Mouse (Mus musculus): ENCODE data around the gene Casq2.

The Casq2 gene

DNA sequence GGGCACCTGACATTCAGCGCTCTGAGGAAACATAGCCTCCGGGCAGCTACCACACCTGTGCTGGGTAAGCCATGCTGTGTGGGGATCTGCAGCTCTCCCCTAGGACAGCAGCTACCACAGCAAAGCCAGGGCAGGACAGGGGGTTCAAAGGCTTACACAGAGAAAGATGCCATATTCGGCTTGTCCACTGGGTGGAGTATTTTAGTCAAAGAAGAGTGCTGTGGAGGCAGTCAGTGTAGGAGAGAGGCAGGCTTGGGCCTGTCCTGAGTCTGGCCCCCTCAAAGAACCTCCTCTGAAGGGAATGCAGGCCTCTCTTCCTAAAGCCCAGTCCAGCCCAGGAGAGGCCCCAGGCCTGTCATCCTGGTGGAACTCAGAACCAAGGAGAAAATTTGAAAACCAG is 4.4 kb upstream of the Casq2 start:
- peak; percentile 47 to 74 for DNase-seq (ENCODE audit: low spot score in 2 of 2)

DNA sequence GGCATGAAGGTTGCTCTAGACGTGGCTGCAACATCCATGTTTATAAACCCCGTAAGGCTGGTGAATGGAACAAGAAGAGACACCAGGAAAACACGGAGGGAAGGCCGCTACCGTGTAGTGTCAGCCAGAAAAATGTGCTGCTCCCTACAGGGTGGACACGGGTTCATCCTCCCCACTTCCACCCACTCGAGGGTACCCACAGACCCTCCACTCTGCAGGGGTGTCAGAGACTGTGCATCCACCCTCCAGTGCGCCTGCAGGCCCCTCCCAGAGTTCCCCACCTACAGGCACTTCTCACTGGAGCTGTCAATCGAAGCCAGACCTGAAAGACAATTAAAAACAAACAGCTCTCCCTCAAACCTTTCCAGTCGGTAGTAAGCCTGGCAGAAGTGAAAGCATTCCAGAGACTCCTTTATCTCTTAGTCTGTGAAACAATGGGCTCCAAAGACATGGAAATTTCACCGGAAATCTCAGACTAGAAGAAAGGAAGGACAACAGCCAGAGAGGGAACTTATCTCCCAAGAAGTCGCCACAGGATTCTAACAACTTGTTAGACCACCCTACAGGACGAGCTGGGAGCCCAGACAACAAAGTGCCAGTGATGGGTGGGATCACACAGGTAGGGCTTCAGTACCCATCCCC is 2.5 kb upstream of the Casq2 start:
- no peak for DNase-seq (ENCODE audit: low spot score in 2 of 2)

DNA sequence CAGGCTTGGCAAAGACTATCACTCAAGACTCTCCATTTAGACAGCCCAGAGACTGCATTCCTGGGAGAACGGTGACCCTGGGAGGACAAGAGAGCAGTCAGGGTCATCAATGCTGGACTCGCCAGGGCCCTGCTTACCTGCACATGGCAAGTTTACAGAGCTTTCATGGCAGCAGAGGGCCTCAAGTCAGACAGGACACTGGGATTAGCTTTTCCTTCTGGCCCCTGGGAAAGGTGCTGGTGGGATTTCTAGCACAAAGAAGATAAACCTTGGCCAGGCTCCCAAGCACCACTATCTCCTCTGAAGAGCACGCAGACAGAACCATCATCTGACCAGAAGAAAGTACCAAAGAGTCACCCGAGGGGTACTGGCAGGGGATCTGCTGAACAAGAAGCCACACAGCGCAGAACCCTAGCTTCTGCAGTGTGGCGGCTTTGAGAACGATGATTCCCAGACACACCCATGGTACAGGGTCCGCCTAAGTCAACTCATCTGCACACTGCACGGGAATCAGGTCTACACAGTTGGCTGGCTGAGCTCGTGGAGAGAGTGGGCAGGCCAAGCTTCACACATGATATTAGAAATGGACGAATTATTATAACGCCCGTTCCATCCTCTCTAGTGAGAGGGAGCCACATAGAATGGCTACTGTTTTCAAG is 1.3 kb upstream of the Casq2 start:
- no peak for DNase-seq (ENCODE audit: low spot score in 2 of 2)

DNA sequence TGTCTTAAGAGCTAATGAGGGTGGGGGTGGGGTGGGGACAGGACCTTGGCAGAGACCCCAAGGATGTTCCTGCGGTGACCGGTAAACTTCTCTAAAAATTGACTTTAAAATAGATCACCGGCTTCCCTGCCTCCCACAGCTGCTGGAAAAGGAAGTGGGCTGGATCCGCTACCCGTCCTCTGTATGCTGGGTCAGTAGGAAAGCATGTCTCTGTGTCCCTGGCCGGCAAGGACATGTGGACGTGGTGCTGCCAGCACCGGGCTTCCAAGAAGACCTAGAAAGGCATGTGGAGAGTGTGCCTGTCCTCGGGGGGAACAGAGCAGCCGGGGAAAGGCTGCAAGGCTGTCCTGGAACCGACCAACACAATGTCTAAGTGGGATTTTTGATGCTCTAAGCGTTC is 496 bp upstream of the Casq2 start:
- DNase-seq (ENCODE audit: low spot score in 2 of 2): no peak

DNA sequence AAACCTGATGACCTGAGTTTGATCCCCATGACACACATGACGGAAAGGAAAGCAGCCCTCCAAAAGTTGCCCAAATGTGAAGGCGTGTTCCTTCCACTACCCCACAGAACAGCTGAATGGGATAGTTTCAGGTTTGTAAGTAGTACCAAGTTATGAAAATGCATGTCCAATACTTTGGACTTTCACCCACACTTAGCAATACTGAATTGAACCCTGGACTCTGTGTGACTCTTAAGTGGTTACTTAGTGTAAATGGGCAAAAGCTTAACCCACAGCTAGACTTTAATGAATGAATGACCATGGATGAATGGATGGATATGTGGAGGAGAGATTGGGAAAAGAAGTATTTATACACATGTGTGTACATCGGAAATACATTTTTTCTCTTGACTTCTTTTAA is 8.6 kb downstream of the Casq2 start:
- DNase-seq (ENCODE audit: low spot score in 2 of 2): no peak

DNA sequence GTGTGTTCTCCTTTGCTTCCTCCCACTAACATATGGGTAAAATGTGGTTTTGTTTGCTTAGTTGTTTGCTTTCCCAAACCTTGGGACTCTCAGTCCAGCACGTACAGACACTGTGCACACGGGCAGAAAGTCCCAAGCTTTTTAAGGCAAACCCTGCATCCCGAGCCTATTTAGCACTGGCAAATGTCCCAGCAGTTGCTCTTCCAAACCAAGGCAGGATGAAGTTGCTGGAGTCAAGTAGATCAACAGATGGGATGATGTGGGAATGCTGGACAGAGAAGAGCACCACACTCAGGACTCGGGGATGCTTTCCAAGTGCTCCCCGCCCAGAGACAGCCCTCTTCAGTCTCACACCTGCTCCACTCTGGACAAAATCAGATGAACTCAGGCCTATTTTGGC is 9.2 kb downstream of the Casq2 start:
- DNase-seq (ENCODE audit: low spot score in 2 of 2): no peak

DNA sequence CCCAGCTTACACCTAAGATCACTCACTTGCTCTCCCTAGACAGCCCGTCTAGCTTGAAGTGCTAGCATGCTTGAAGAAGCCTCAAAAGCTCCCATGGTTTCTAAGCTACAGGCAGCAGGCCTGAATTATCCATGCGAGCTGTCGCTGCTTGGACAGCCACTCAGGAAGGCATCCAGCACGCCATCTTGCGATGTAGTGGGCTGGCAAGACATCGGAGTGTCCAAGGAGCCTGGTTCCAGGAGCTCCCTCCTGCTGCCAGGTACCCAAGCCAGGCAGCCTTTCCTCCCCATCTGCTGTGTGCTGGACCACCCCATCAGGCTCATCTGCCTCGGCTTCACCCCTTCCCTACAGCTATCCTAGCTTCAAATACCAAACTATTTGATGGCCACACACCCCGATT is 10.2 kb downstream of the Casq2 start:
- no peak for DNase-seq (ENCODE audit: low spot score in 2 of 2)

DNA sequence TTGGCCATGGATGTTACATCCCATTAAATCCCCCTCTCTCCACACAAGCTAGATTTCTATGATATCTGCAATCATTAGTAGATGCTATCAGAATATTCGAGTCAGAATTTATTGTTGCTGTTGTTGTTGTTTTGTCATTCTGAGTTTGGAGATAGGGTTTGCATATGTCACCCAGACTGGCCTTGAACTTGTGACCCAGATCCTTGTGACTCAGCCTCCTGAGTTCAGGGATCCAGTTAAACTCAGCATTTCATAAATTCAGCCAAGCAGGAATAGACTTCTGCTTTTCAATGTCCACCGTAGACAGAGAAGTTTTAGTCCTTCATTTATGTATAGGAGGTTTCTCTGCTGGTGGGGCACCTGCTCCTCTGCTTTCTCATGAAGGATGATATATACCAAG is 10.8 kb downstream of the Casq2 start:
- no peak for DNase-seq (ENCODE audit: low spot score in 2 of 2)

DNA sequence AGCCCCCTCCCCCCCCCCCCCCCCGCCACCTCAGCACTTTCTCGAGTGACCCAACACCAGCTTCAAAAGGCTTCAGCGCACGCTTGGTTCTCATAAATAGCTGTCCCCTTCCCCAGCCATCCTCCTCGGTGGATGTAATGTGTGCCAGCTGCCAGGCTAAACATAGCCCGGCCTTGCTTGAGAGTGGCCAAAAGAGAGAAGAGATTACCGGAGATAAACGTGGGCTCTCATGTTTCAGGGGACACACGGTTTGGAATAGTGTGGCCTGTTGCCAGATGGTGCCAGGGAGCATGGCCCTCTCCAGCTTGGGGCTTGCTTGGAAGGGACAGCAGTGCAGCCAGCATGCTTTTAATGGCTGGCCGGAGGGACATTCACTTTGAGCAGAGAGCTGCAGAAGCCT is 13.0 kb downstream of the Casq2 start:
- DNase-seq (ENCODE audit: low spot score in 2 of 2): no peak

DNA sequence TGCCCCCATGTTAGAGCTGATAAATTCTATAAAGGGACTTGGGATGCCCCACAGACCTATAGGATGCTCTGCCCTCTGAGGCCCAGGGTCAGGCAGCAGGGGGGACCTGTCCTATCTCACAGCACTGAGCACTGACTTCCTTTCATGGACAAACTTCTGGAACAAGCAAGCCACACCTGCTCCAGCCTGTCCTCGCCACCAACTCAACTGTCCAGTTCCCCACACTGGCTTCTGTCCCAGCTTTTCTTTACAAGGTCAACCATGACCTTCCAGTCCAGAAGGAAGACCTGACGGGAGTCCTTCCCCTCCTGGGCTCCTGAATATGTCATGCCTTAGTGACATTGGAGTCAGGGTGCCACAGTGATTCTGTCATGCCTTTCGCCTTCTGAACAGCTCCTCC is 13.6 kb downstream of the Casq2 start:
- DNase-seq (ENCODE audit: low spot score in 2 of 2): no peak

DNA sequence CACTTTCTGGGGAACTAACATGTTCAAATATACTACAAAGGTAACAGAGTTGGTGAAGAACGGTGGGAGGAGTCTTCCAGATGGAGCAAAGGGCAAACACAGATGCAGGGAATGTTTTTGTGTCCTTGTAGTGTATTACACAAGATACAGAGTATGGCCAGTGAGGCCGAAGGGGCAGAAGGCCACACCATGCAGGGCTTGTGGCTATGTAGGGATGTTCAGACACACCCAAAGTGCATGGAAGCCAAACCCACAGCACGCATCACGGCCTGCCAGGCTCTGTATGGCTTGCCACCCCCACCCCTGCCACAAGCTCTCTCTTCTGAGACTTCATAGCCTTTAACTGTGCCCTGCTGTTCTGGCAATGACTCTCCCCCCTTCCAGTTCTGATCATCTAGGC is 15.2 kb downstream of the Casq2 start:
- no peak for DNase-seq (ENCODE audit: low spot score in 2 of 2)

DNA sequence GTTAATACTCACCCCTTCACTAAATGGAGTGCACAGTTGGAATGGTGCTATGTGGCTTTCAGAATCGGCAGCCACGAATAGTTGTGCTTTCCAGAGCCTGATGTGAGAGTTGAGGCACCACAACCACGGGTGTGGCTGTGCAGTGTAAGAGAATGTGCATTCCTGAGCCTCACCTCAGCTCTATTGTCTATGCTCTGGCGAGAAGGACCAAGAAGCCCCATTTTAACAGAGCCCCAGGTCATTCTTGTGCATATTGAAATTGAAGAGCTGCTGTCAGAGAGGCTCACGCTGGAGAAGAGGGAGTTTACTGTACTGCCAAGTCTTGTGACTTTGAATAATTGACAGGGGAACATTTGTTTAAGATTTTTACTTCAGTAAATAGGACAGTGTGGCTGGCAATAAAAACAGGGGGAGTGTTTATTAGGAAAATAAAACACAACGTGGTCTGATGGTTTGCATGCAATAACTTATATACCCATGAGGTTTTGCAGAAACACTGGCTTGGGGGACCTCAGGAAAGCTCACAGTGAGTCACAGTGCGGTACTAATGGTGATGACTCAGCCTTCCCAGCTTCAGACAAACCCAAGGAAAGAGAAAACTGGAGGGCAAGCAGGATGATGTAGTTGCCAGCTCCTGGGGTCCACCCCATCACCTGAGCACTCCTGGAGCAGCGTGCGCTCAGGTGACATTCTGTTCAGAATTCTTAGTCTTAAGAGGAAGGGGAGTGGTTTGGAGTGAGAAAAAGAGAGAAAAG is 17.8 kb downstream of the Casq2 start:
- DNase-seq (ENCODE audit: low spot score in 2 of 2): no peak

DNA sequence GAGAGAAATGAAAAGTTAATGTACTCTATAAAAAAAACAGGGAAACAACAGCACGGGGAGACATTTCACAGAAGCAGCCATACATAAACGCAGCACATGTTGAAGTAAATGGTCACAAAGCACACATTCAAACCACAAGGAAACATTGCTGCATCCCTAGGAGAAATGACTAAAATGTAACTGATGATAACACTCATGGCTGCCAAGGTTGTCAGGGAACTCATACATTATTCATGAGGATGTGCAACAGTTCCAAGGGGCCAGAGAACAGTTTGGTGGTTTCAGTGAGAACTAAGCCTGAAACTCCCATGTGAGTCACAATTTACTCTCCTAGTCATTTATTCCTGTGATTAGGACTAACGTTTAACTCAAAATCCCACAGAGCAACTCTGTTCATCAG is 22.0 kb downstream of the Casq2 start:
- no peak for DNase-seq (ENCODE audit: low spot score in 2 of 2)

DNA sequence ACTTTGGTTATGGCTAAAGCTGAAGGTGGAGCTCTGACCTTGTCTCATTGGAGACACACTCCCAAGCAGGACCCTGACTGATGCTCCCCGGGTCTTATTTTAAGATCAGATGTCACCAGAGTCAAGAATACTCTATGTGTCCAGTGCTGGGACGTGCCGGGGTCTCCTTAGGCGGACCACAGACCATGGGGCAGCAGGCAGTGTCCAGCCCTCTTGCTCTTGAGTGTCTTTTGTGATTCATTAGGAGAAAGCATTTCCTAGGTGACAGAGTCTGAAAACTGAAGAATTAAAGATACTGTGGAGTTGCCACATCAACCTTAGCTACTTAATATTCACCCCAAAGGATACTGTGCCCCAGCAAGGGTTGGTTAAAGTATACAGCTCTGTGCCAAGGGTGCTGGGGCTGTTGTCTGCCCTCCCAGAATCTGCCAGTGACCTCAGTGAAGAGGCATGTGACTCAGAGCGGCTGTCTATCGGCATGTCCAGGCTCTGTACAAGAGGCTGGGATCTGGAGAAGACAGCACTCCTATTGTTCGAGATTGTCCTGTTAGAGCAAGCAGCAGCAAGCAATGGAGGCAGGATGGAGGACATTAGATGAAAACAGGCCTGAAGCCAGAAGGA is 25.9 kb downstream of the Casq2 start:
- DNase-seq (ENCODE audit: low spot score in 2 of 2): no peak

DNA sequence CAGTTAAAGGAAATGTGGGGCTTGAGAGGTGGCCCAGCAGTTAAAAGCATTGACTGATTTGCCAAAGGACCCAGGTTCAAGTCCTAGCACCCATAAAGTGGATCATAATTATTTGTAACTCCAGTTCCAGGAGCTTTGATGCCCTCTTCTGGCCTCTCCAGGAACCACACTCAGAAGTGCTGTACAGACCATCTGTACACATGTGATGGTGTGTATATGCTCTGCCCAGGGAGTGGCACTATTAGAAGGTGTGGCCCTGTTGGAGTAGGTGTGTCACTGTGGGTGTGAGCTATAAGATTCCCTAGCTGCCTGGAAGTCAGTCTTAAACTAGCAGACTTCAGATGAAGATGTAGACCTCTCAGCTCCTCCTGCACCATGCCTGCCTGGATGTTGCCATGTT is 34.7 kb downstream of the Casq2 start:
- peak in 1 of 2 experiments; percentile 53 for DNase-seq (ENCODE audit: low spot score in 2 of 2)

DNA sequence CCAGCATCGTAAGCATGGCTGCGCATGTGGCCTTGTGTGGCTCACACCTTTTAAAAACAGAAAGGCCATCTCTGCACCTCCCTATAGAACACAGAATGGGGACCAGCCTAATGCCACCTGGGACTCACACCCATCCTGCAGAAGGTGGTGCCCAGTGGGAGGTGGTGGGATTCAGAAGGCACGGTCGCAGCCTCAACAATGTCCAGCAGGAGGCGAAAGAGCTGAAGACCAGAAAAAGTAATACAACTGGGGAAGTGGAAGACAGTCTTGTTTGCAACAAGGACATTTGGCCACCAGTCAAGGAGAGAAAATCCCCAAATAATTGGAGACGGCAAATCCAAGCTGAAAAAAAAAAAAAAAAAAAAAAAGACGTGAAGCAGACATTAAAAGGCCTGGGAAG is 35.8 kb downstream of the Casq2 start:
- peak; percentile 23 to 70 for DNase-seq (ENCODE audit: low spot score in 2 of 2)

DNA sequence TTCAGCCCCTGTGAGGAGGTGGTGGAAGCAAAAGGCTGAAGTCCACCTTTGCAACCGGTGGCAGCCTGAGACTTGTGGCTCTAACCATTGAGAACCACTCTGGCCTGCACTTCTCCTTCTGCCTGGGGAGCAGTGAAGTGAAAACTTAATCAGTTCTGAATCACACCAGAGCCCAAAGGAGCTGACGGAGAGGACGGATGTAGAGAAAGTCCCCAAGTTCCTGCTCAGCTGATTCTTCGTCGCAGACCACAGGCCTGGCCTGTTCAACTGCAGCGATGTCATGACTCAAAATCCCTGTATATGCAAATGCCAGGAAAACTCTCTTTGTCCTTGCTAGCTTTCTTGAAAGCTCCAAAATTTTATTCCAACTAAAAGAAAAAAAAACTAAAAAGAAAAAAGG is 37.4 kb downstream of the Casq2 start:
- DNase-seq (ENCODE audit: low spot score in 2 of 2): no peak

DNA sequence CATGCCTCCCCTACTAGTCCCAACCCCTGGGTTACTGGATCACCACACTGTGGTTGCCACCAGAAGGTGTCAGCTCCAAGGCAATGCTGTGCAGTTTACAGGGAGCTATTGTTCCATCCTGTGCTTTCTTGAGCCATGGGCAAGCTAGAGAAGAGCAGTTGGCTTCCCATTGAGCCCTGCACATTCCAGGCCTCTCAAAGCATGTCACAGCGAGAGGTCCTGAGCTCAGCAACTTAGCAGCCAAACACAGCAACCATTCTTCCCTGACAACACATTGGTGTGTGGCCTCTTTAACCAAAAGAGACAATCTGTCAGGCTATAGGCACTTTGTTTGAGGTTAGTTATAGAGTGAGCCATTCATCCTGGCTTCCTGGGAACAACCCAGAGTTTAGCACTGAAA is 39.3 kb downstream of the Casq2 start:
- no peak for DNase-seq (ENCODE audit: low spot score in 2 of 2)

DNA sequence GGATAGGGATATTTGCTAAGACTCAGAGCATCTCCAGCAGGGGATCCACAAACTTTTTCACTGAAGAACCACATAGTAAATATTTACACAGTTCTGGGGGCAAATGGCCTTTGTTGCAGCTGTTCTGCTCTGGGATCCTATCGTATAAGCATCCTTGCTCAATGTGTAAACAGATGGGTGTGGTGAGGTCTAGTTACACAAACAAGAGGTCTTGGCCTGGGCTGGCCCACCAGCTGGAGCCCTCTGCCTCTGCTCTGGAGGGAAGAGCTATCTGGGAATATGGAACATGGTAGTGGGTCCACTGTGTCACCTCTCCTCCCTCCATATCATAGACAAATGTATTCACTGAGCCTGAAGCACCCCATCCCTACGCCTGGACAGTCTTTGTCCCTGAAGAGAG is 40.9 kb downstream of the Casq2 start:
- no peak for DNase-seq (ENCODE audit: low spot score in 2 of 2)

DNA sequence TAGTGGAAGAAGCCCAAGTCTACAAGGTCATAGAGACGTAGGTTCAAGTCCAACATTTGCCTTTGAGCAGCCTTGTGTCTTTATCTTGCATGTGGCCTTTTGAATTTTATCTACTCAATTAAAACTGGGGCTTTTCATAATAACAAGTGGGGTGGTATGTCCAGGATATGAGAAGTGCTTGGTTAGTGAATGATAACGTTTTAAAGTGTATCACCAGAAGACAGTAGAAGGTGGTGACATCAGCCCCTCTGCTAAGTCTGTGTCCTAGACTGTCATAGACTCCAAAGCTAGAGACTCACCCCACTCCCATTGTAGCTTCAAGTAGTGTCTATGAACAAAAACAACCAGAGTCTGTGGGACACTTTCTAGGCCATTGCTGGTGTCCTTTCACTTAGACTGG is 42.0 kb downstream of the Casq2 start:
- DNase-seq (ENCODE audit: low spot score in 2 of 2): no peak

DNA sequence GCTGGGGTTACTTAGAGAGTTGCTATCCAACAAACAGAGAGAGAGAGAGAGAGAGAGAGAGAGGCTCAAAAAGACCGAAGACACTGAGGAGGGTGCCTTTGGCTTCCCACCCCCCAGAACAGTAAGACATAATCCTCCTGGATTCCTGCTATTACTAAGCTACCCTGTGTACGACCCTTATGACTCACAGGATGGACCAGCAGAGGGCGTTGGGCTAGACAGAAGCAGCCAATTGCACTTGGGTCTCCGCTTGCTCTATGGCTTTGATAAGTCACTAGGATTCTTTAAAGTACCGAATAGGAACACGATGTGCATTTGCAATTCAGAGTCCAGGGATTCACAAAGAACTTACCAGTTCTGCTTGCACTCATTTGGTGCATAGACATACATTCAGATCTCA is 44.3 kb downstream of the Casq2 start:
- DNase-seq (ENCODE audit: low spot score in 2 of 2): no peak

DNA sequence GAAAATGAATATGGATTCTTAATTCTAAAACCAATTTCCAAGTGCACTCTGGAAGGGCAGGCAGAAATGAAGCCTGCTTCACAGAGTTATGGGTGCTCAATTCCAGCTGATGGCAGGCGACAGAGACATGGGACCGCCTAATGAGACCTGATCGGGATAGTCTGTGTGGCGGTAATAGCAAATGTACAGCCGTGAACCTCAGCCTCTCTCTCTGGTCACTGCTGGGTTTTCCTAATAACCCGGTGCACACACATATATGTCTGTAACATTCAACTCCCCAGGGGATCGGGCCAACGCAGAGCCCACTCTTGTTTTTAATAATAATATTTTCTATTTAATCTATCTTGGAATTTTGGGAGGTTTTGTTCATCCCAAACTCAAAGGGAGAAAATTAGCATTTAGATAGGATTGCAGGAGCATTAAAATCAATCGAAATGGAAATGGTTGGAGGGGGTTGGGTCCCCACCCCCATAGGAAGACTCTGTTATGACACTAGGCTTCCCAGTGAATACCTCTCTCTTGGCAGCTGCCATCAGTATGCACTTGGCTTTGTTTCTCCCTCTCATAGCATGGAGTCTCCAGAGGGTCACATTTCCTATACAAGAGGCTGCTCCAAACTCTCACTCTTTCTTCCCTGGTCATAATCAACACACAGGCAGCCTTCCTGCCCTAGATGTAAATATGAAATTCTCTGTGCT is 45.6 kb downstream of the Casq2 start:
- DNase-seq (ENCODE audit: low spot score in 2 of 2): no peak

Data from spleen, postnatal 4 days (tissue).